Mouse (Mus musculus) neural tube, embryonic 10.5 days (tissue): ENCODE data around the gene Hoxd4.

Experiments used
- DNase-seq: peaks from one replicate; pipeline ENCODE4 v3.0.0-alpha.2; 2017; ENCODE audit warnings: low spot score; ENCODE audit errors: extremely low spot score

The Hoxd4 gene

DNA sequence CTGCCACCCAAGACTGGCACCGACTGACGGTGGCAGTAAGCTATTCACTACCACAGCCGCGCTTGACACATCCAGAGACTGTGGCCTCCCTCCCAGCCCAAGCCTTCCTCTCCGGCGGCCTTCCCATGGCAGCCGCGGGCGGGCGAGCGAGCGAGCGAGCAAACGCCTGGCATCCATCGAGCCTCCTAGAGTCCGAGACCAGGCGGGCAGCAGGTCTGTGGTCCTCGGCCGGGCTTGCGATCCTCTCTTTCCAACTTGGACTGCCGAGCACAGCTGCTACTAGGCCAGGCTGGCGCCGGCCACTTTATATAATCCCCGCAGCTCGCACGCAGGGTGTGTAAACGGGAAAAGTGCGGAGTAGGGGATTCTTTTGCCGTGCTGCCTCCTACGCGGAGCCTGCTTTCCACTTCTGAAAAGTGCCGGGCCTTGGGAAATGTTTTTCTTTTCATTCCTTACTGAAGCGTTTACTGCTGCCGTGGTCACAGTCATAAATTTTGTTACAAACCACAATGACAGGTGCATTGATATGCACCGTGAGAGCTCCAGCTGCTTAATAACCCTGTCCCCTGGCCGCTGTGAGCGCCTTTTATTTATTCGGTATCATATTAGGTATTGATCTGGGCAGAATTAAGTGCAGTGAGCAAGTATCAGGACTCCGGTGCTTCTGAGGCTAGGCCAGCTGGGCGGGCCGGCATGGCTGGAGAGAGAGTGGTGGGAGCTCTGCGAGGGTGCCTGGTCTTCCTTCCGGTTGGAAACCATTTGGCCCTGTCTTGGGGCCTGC is 28.8 kb downstream of the Hoxd4 start:
- DNase-seq: peak; percentile 78

DNA sequence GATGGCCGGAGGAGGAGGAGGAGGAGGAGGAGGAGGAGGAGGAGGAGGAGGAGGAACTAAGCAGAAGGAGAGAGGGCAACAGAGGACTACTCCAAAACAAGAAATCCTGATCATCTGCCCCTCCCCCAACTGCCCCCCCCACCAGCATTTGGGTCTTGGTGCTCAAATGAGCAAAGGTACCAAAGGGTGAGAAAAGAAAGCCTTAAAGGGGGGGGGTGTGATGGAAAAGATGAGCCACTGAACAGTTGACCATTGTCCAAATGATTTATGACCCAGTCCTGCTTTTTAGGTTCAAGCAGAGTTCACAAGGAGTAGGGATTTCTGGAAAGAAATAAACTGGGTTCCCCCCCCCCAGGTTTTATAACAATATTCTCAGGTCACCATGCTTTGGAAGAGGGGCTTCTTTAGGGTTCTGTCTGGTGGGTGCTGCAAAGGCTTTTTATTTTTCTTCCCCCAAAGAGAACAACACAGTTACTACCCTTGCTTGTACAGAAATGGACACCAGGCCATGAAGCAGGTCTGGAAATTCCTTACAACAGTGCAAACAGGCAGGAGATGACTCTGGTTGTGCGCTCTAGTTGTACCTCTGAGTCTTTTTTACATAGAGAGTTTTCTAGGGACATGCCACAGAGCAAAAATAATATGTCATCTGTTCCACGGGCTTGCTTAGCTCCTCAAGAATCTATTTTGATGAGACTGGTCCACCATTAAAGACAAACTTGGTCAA is 29.7 kb downstream of the Hoxd4 start:
- peak; percentile 83 for DNase-seq

GRCm38 (mm10) chr2:74741979-74742277 is 30.2 kb downstream of the Hoxd4 start:
- no peak for DNase-seq

DNA sequence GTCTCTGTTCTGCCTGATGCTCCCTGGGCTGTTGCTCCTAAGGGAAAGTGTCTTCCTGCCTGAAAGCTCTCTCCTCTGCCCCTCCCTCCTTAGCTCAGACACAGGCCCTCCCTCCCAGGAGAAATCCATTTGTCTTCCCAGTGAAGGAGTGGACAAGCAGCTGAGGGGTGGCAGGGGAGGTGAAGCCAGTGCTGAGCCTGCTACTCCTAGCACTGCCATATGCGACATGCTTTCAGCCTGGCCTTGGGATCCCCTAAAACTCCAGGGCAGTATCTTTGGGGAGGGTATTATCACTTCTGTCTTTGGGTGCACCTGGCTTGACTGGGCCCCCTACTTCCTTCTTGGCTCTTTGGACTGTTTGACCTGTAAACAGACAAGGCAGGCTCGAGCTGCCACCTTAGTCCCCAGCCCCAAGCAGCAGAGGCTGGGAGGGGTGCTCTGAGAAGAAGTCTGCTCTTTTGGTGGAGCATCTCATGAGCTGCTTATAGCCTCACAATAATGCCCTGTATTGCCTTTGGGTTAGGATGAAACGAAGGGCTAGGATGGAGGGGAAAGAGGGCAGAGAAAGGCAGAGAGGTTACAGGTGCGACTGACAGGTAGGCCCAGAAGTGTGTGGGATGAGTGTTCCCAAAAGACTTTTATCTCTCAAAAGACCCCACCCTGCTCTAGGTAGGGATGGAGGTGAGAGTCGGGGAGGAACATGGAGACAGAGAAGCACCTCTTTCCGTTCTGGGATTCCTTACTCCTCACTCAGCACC is 34.0 kb downstream of the Hoxd4 start:
- DNase-seq: peak; percentile 72

DNA sequence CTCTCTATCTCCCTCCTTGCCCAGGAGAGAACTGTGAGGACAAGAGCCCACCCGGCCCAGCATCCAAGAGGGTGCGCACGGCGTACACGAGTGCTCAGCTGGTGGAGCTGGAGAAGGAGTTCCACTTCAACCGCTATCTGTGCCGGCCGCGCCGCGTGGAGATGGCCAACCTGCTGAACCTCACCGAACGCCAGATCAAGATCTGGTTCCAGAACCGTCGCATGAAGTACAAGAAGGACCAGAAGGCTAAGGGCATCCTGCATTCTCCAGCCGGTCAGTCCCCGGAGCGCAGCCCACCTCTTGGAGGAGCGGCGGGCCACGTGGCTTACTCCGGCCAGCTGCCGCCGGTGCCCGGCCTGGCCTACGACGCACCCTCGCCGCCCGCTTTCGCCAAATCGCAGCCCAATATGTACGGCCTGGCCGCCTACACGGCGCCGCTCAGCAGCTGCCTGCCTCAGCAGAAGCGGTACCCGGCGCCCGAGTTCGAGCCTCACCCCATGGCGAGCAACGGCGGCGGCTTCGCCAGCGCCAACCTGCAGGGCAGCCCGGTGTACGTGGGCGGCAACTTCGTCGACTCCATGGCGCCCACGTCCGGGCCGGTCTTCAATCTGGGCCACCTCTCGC is 34.7 kb downstream of the Hoxd4 start:
- peak; percentile 71 for DNase-seq

DNA sequence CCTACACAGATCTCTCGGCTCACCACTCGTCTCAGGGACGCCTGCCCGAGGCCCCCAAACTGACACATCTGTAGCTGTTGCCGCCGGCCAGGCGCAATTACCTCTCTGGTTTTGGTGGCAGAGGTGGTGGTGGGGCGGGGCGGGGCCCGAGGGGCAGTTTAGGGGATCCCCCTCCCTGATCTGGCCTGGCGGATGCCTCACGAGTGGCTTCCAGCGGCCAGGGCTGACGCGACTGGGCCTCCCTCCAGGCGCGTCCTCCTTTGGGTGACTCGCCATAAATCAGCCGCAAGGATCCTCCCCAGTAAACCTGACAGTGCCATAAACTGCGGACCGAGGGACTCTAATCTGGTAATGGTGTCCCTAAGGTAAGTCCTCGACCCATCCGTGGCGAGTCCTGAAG is 35.3 kb downstream of the Hoxd4 start:
- peak; percentile 83 for DNase-seq

DNA sequence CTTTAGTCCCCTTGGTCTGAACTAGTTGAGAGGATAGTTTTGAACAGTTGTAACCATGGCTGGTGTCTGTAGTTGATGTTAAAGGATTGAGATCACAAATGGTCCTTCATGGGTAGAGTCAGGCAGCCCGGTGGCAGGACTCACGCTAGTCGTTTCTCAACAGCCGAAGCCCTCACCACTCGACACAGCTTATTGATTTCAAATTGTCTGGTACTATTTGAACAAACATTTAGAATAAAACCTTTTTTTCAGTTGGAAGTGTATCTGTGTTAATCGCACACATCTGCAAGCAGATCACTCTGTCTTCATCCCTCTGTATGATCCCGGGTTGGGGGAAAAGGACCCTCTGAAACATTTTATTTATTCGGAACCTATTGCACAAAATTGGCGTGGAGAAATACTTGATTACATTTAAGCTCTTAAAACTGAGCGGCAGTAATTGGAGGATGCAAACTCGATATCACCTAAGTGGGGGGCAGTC is 36.0 kb downstream of the Hoxd4 start:
- DNase-seq: peak; percentile 51

- peak; percentile 23 for DNase-seq
These were observed 36.8 kb downstream of the Hoxd4 start for GRCm38 (mm10) chr2:74748436-74748995.

- peak; percentile 92 for DNase-seq
These were observed 37.8 kb downstream of the Hoxd4 start for GRCm38 (mm10) chr2:74749337-74750121.

DNA sequence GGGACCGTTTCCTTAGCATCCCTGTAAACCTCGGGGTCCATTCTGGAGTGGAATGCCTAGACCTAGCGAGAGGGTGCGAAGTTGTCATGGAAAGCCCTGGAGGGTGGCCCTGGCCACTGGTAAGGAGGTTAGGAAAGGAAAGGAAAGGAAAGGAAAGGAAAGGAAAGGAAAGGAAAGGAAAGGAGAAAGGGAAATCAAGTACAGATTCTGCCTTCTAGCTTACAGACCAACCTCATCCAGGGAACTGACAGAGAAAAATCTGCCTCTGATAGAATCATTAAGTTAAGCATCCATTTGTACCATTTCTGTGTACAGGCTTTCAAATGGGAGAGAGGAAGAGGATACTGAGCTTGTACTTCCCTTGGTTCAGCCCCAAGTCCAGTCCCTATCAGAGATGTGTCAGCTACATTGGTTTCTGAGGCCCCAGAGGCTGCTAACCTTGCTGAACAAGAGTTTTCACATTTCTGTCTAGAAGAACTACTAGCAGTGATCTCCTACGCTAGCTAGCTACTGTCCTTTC is 39.1 kb downstream of the Hoxd4 start:
- DNase-seq: peak; percentile 36

DNA sequence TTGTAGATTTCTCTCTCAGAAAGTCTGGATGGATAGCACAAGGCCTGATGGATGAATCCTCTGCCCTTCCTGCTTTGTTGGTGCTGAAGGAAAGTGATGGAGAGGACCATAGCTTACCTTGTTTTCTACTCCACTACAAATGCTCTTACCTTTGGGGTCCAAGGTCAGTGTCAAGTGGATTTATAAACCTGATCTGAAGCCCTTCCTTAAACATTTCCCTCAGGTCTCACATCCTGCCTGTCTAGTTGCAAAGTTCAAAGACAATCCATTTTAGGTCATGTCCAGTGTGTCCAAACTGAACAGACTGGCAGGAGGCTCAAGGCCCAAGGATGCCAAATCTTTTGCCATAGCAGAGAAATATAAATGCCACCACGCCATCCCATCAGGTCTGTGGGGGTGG is 40.1 kb downstream of the Hoxd4 start:
- DNase-seq: peak; percentile 34

GRCm38 (mm10) chr2:74752431-74753174 is 40.9 kb downstream of the Hoxd4 start:
- DNase-seq: peak; percentile 86

GRCm38 (mm10) chr2:74753175-74753523 is 41.4 kb downstream of the Hoxd4 start:
- DNase-seq: no peak

- peak; percentile 20 for DNase-seq
These were observed 42.0 kb downstream of the Hoxd4 start for GRCm38 (mm10) chr2:74753711-74754110.

- DNase-seq: no peak
These were observed 48.4 kb downstream of the Hoxd4 start for GRCm38 (mm10) chr2:74760146-74760545.

- DNase-seq: peak; percentile 39
These were observed 50.2 kb downstream of the Hoxd4 start for GRCm38 (mm10) chr2:74761941-74762340.

DNA sequence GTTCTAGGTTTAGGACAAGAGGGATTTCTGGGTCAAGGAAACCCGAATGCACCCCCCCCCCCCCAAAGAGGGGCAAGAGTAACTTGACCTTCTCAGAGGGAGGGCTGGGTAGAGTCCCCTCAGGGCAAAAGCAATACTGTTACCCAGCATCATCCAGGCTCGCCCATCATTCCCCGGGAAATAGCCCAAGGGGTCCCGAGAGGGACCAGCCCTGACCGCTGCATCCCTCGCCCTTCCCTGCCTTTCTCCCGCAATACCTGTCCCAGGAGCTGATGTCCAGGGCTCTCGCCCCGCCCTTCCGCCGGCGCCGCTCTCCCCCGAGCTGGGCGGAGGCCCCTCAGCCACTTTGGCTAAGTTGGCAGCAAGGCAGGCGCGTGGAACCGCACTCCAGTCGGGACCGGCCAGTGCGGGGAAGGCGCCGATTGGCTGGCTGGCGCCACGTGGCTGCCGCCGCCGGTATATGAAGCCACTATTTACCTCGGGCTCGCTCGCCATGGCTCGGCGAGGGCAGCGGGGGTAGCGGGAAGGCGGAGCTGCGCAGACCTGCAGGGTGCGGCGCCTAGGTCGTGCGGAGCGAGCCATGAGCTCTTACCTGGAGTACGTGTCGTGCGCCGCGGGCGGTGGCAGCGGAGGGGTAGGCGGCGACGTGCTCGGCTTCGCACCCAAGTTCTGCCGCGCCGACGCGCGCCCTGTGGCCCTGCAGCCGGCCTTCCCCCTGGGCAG is 51.0 kb downstream of the Hoxd4 start, which contains the start of gene Hoxd1:
Gene Hoxd1 (plus strand): TSS at position 459 of the 723 bp plus-strand sequence.
- DNase-seq: peak; percentile 88

DNA sequence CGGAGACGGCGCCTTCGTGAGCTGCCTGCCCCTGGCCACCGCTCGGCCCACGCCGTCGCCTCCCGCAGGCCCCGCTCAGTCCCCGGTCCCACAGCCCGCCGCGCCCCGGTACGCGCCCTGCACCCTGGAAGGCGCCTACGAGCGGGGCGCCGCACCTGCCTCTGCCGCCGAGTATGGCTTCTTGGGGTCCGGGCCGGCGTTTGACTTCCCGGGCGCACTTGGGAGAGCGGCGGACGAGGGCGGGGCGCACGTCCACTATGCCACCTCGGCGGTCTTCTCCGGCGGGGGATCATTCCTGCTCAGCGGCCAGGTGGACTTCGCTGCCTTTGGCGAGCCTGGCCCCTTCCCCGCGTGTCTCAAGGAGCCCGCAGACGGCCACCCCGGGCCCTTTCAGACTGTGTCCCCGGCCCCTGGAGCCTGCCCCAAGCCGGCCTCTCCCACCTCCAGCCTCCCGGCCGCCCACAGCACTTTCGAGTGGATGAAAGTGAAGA is 51.6 kb downstream of the Hoxd4 start:
- DNase-seq: peak; percentile 61

- DNase-seq: no peak
These were observed 52.2 kb downstream of the Hoxd4 start for GRCm38 (mm10) chr2:74763976-74764375.
